In genomic region chrX:101131001-101131400, GRCm38 (mm10) we compare ENCODE assay signal across 9 mouse cellular contexts. TPM values are rescaled to one million over a fixed set of nuclear protein-coding genes. Genes with fewer than 3 reads are reported as not detected.
DNase-seq lines count a peak whose midpoint lies in the region; ATAC-seq and TF ChIP-seq lines count a peak whose summit lies in the region.
"Had no signal": no experiment of that assay in that cellular context is flagged by ENCODE, and none has a peak within 500 bp of the region (broad histone marks: within the 10 kb centered on the region; RNA-seq: fewer than 3 reads in every experiment).

No protein-coding gene starts in this region.

- no peak overlapping the region for H3K27ac ChIP-seq in intestine, embryonic 14.5 days (ENCODE audit: low read depth)
- no peak overlapping the region for H3K27ac ChIP-seq in intestine, embryonic 15.5 days
- H3K27ac ChIP-seq in forebrain, embryonic 10.5 days = no peak overlapping the region
- H3K27ac ChIP-seq in hindbrain, postnatal 0 days = no peak overlapping the region
- H3K27ac ChIP-seq in thymus, adult 2 months (ENCODE audit: control insufficient read depth, insufficient read depth, low read length) = no peak overlapping the region

- no peak overlapping the region for H3K9ac ChIP-seq in intestine, embryonic 14.5 days (ENCODE audit: low read length)
- no peak overlapping the region for H3K9ac ChIP-seq in intestine, embryonic 15.5 days
- H3K9ac ChIP-seq in hindbrain, postnatal 0 days (replicated peaks; ENCODE audit: low read length) = no peak overlapping the region

- ATAC-seq in intestine, embryonic 14.5 days (replicated peaks; ENCODE audit: low FRiP score, low TSS enrichment, low read depth) = no peak
- ATAC-seq in intestine, embryonic 15.5 days = no peak
- ATAC-seq in hindbrain, postnatal 0 days = peak; percentile 78

- no peaks in the 10 kb centered on the region for H3K4me1 ChIP-seq in intestine, embryonic 14.5 days (replicated peaks; ENCODE audit: control insufficient read depth, insufficient read depth, low read length)
- no peaks in the 10 kb centered on the region for H3K4me1 ChIP-seq in intestine, embryonic 15.5 days (replicated peaks)
- H3K4me1 ChIP-seq in forebrain, embryonic 10.5 days = no peaks in the 10 kb centered on the region
- no peaks in the 10 kb centered on the region for H3K4me1 ChIP-seq in hindbrain, postnatal 0 days (ENCODE audit: insufficient read depth, low read length)
- H3K4me1 ChIP-seq in thymus, adult 2 months (replicated peaks; ENCODE audit: control insufficient read depth, insufficient read depth, low read length) = no peaks in the 10 kb centered on the region

- H3K4me2 ChIP-seq in intestine, embryonic 14.5 days (ENCODE audit: low read length) = no peak overlapping the region
- no peak overlapping the region for H3K4me2 ChIP-seq in intestine, embryonic 15.5 days (replicated peaks)
- H3K4me2 ChIP-seq in hindbrain, postnatal 0 days (ENCODE audit: low read depth, low read length) = no peak overlapping the region

- peak; percentile 75 for DNase-seq in intestine, embryonic 14.5 days (ENCODE audit: low spot score)
- peak; percentile 78 for DNase-seq in brain, embryonic 14.5 days (ENCODE audit: low read depth)
- peak; percentile 45 for DNase-seq in forebrain, embryonic 10.5 days (ENCODE audit: extremely low spot score, low spot score)
- peak; percentile 77 for DNase-seq in hindbrain, postnatal 0 days (ENCODE audit: low spot score)
- peak; percentile 77 to 78 for DNase-seq in left cerebral cortex, postnatal 14 days (ENCODE audit: low spot score in 2 of 2)
- DNase-seq in naive thymus-derived CD4-positive, alpha-beta T cell, adult 2 months (ENCODE audit: low read depth) = peak; percentile 85
- peak; percentile 64 for DNase-seq in thymus, adult 2 months

- H3K4me3 ChIP-seq in intestine, embryonic 14.5 days (ENCODE audit: low read depth, low read length) = no peak overlapping the region
- no peak overlapping the region for H3K4me3 ChIP-seq in intestine, embryonic 15.5 days (replicated peaks)
- no peak overlapping the region for H3K4me3 ChIP-seq in forebrain, embryonic 10.5 days
- no peak overlapping the region for H3K4me3 ChIP-seq in hindbrain, postnatal 0 days (ENCODE audit: low read length)
- H3K4me3 ChIP-seq in thymus, adult 2 months (ENCODE audit: control insufficient read depth, insufficient read depth, low read length) = no peak overlapping the region
- H3K4me3 ChIP-seq: myocyte had no signal

- H3K9me3 ChIP-seq in intestine, embryonic 14.5 days (ENCODE audit: control insufficient read depth, low read length) = no peaks in the 10 kb centered on the region
- no peaks in the 10 kb centered on the region for H3K9me3 ChIP-seq in intestine, embryonic 15.5 days
- H3K9me3 ChIP-seq in forebrain, embryonic 10.5 days = no peaks in the 10 kb centered on the region
- no peaks in the 10 kb centered on the region for H3K9me3 ChIP-seq in hindbrain, postnatal 0 days (ENCODE audit: low read length)

- WGBS in intestine, embryonic 14.5 days = 25% methylated on average over 7 of the region's 7 CpGs
- WGBS in intestine, embryonic 15.5 days = 23% methylated on average over 7 of the region's 7 CpGs
- 26% methylated on average over 7 of the region's 7 CpGs for WGBS in forebrain, embryonic 10.5 days
- WGBS in hindbrain, postnatal 0 days = 32% methylated on average over 7 of the region's 7 CpGs
- WGBS in thymus, adult 2 months = 21% methylated on average over 7 of the region's 7 CpGs

- no peak for TF ChIP-seq POLR2A in brain, embryonic 14.5 days (IDR thresholded peaks at IDR 0.05; ENCODE audit: borderline replicate concordance, extremely low read depth, insufficient read depth, insufficient read length, poor library complexity, severe bottlenecking)
- no peak for TF ChIP-seq POLR2A in thymus, adult 2 months (IDR thresholded peaks at IDR 0.05; ENCODE audit: control insufficient read depth, extremely low read depth, insufficient read depth, low read length, poor library complexity)

- TF ChIP-seq CTCF in brain, embryonic 14.5 days (IDR thresholded peaks at IDR 0.05; ENCODE audit: borderline replicate concordance, extremely low read depth, insufficient read depth, insufficient read length) = peak; percentile 60; the same call in 1 of the 2 replicates
- peak; percentile 76 for TF ChIP-seq CTCF in hindbrain, postnatal 0 days (IDR thresholded peaks at IDR 0.05; ENCODE audit: low read depth)
- no peak for TF ChIP-seq CTCF in thymus, adult 2 months (IDR thresholded peaks at IDR 0.05; ENCODE audit: borderline replicate concordance, control insufficient read depth, extremely low read depth, insufficient read depth, low read length, poor library complexity)

- no peaks in the 10 kb centered on the region for H3K36me3 ChIP-seq in intestine, embryonic 14.5 days (ENCODE audit: control insufficient read depth, insufficient read depth, low read length)
- no peaks in the 10 kb centered on the region for H3K36me3 ChIP-seq in intestine, embryonic 15.5 days
- H3K36me3 ChIP-seq in forebrain, embryonic 10.5 days (replicated peaks) = no peaks in the 10 kb centered on the region
- no peaks in the 10 kb centered on the region for H3K36me3 ChIP-seq in hindbrain, postnatal 0 days (ENCODE audit: insufficient read depth, low read length)
- H3K36me3 ChIP-seq in thymus, adult 2 months (ENCODE audit: control insufficient read depth, insufficient read depth, low read length) = no peaks in the 10 kb centered on the region

- no peaks in the 10 kb centered on the region for H3K27me3 ChIP-seq in intestine, embryonic 14.5 days (replicated peaks; ENCODE audit: control insufficient read depth, insufficient read depth, low read length)
- H3K27me3 ChIP-seq in intestine, embryonic 15.5 days (replicated peaks) = no peaks in the 10 kb centered on the region
- H3K27me3 ChIP-seq in forebrain, embryonic 10.5 days (ENCODE audit: poor library complexity, severe bottlenecking) = peaks cover 12% of the 10 kb centered on the region
- no peaks in the 10 kb centered on the region for H3K27me3 ChIP-seq in hindbrain, postnatal 0 days (ENCODE audit: insufficient read depth, low read length)
- no peaks in the 10 kb centered on the region for H3K27me3 ChIP-seq in thymus, adult 2 months (ENCODE audit: control insufficient read depth, insufficient read depth, low read length)

- intact Hi-C loops in left cerebral cortex, postnatal 14 days (cut with DNase I) = loop anchor here (5.0 to 10.0 kb wide), 3 partner anchors 156 to 384 kb away; no protein-coding TSS in a partner anchor

RNA-seq across cellular contexts. Expression of gene Slc7a3, which starts 45.2 kb away (rescaled TPM):
- polyA plus RNA-seq in intestine, embryonic 14.5 days (2014; fragmentation: Nextera tagmentation; extraction: Ambion mirVana) = 1.4 and 1.5 TPM in 2 replicates
- 1.5 and 1.6 TPM in 2 replicates for polyA plus RNA-seq in intestine, embryonic 15.5 days (2015; fragmentation: Nextera tagmentation; extraction: Ambion mirVana)
- 3.1 and 4.1 TPM in 2 replicates for polyA plus RNA-seq in brain, embryonic 14.5 days (2012; rRNA removed)
- polyA plus RNA-seq in forebrain, embryonic 10.5 days (2016; fragmentation: Nextera tagmentation; extraction: Ambion mirVana) = 0.99 and 1.4 TPM in 2 replicates
- total RNA-seq in hindbrain, postnatal 0 days (2014; rRNA removed) = 16.6 and 24.8 TPM in 2 replicates
- polyA plus RNA-seq in hindbrain, postnatal 0 days (2015; fragmentation: Nextera tagmentation; extraction: Ambion mirVana) = 19.7 and 20.1 TPM in 2 replicates
- 10 to 100 TPM in 1 of 2 experiments, 1 to 10 TPM in 1; 8.3 to 12.2 TPM for total RNA-seq in left cerebral cortex, postnatal 14 days (2021)
- 1.8 and 2.4 TPM in 2 replicates for polyA plus RNA-seq in thymus, adult 2 months (2012; rRNA removed)
